Mouse (Mus musculus): ENCODE data around the gene Sntb2. TPM values are rescaled to one million over a fixed set of nuclear protein-coding genes. Genes with fewer than 3 reads are reported as not detected.
A peak's percentile ranks its signal among the peaks of the same experiment; 100 is the strongest.
"Not testable (repeated sequence)": the region's sequence is repeated elsewhere in the genome, so short reads cannot be mapped to it uniquely, and the experiment has no call there.

Gene Sntb2
- polyA plus RNA-seq, 1 experiment, result 14.4 TPM

GRCm38 (mm10) chr8:106920395-106920741 is 15.2 kb upstream of the Sntb2 start:
- H3K27me3 ChIP-seq (ENCODE audit: control insufficient read depth, insufficient read depth, low read length), result no peaks in the 10 kb centered on the region
- H3K4me3 ChIP-seq (ENCODE audit: control insufficient read depth, low read depth, low read length), result no peak overlapping the region
- H3K36me3 ChIP-seq (ENCODE audit: control insufficient read depth, insufficient read depth, low read length), result no peaks in the 10 kb centered on the region; the same call in 1 of the 2 replicates
- TF ChIP-seq POLR2A (IDR thresholded peaks at IDR 0.05; ENCODE audit: control insufficient read depth, low read depth, low read length) (no peak), CTCF (IDR thresholded peaks at IDR 0.05; ENCODE audit: control insufficient read depth, insufficient read depth, insufficient replicate concordance, low read depth, low read length) (no peak)
- no peak overlapping the region for H3K27ac ChIP-seq (ENCODE audit: control insufficient read depth, insufficient read depth, low read depth, low read length)
- no peaks in the 10 kb centered on the region for H3K4me1 ChIP-seq (ENCODE audit: control insufficient read depth, insufficient read depth, low read length)

DNA sequence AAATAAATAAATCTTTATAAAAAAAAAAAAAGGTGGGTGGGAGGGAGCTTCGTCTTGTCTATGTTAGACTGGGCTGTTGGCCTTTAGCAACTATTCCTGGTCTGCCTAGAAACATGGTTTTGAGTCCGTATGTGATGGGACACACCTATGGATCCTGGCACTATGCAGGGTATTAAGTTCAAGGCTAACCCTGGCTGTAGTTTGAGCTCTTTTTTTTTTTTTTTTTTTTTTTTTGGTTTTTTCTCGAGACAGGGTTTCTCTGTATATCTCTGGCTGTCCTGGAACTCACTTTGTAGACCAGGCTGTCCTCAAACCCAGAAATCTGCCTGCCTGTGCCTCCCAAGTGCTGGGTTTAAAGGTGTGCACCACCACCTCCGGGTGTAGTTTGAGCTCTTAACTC is 11.5 kb upstream of the Sntb2 start:
- H3K4me3 ChIP-seq (ENCODE audit: control insufficient read depth, low read depth, low read length), result no peak overlapping the region
- H3K27ac ChIP-seq (ENCODE audit: control insufficient read depth, insufficient read depth, low read depth, low read length), result no peak overlapping the region
- TF ChIP-seq CTCF (IDR thresholded peaks at IDR 0.05; ENCODE audit: control insufficient read depth, insufficient read depth, insufficient replicate concordance, low read depth, low read length), result no peak
- TF ChIP-seq POLR2A (IDR thresholded peaks at IDR 0.05; ENCODE audit: control insufficient read depth, low read depth, low read length), result no peak
- H3K4me1 ChIP-seq (ENCODE audit: control insufficient read depth, insufficient read depth, low read length), result no peaks in the 10 kb centered on the region; the same call in 1 of the 2 replicates
- no peaks in the 10 kb centered on the region for H3K27me3 ChIP-seq (ENCODE audit: control insufficient read depth, insufficient read depth, low read length)
- H3K36me3 ChIP-seq (ENCODE audit: control insufficient read depth, insufficient read depth, low read length), result no peaks in the 10 kb centered on the region; the same call in 1 of the 2 replicates

DNA sequence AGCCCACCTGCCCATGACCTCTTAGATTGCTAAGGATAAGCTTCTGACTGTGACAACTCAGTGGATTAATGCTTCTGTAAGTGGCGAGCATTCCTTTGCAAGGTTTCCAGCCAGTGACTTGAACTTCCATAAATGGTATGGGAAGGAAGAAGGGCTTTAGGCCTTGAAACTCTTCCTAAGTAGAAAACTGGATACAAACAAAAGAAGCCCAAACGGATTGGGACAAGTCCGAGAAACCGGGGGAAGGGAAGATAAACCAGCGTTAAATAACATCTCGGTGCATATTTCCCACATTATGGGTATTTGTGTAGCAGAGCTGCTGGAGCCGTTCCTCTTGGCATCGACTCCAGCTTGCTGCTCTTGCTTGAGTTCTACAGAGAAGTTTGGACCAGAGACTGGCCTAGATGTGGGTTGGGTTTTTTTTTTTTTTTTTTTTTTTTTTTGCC is 10.6 kb upstream of the Sntb2 start:
- no peaks in the 10 kb centered on the region; the same call in 1 of the 2 replicates for H3K4me1 ChIP-seq (ENCODE audit: control insufficient read depth, insufficient read depth, low read length)
- H3K27ac ChIP-seq (ENCODE audit: control insufficient read depth, insufficient read depth, low read depth, low read length), result peak overlapping the region; percentile 33; the same call in 1 of the 2 replicates
- H3K36me3 ChIP-seq (ENCODE audit: control insufficient read depth, insufficient read depth, low read length), result no peaks in the 10 kb centered on the region; the same call in 1 of the 2 replicates
- TF ChIP-seq CTCF (IDR thresholded peaks at IDR 0.05; ENCODE audit: control insufficient read depth, insufficient read depth, insufficient replicate concordance, low read depth, low read length) (no peak), POLR2A (IDR thresholded peaks at IDR 0.05; ENCODE audit: control insufficient read depth, low read depth, low read length) (no peak)
- no peak overlapping the region for H3K4me3 ChIP-seq (ENCODE audit: control insufficient read depth, low read depth, low read length)
- no peaks in the 10 kb centered on the region for H3K27me3 ChIP-seq (ENCODE audit: control insufficient read depth, insufficient read depth, low read length)

DNA sequence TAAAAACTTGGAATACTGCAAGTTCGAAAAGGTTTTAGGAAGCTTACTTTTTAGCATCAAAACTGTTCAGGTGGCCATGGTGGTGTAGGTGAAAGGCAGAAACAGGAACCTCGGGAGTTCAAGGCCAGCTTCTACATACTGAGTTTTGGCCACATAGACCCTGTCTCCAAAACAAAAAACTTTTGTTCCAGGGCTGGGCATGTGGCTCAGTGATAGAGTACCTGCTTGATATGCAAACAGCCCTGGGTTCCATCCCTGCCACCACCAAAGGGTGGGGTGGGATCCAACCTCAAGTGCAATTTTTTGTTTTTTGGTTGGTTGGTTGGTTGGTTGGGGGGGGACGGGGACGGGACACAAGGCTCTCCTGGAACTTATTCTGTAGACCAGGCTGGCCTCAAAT is 10.1 kb upstream of the Sntb2 start:
- no peak overlapping the region for H3K27ac ChIP-seq (ENCODE audit: control insufficient read depth, insufficient read depth, low read depth, low read length)
- no peaks in the 10 kb centered on the region; the same call in 1 of the 2 replicates for H3K4me1 ChIP-seq (ENCODE audit: control insufficient read depth, insufficient read depth, low read length)
- no peaks in the 10 kb centered on the region for H3K27me3 ChIP-seq (ENCODE audit: control insufficient read depth, insufficient read depth, low read length)
- H3K36me3 ChIP-seq (ENCODE audit: control insufficient read depth, insufficient read depth, low read length), result no peaks in the 10 kb centered on the region; the same call in 1 of the 2 replicates
- H3K4me3 ChIP-seq (ENCODE audit: control insufficient read depth, low read depth, low read length), result no peak overlapping the region
- TF ChIP-seq CTCF (IDR thresholded peaks at IDR 0.05; ENCODE audit: control insufficient read depth, insufficient read depth, insufficient replicate concordance, low read depth, low read length) (no peak), POLR2A (IDR thresholded peaks at IDR 0.05; ENCODE audit: control insufficient read depth, low read depth, low read length) (no peak)

- H3K27me3 ChIP-seq (ENCODE audit: control insufficient read depth, insufficient read depth, low read length), result no peaks in the 10 kb centered on the region
- TF ChIP-seq CTCF (IDR thresholded peaks at IDR 0.05; ENCODE audit: control insufficient read depth, insufficient read depth, insufficient replicate concordance, low read depth, low read length) (no peak), POLR2A (IDR thresholded peaks at IDR 0.05; ENCODE audit: control insufficient read depth, low read depth, low read length) (no peak)
- H3K4me3 ChIP-seq (ENCODE audit: control insufficient read depth, low read depth, low read length), result no peak overlapping the region
Measured at GRCm38 (mm10) chr8:106927247-106927646, 8.3 kb upstream of the Sntb2 start.

GRCm38 (mm10) chr8:106928182-106928581 is 7.4 kb upstream of the Sntb2 start:
- H3K36me3 ChIP-seq (ENCODE audit: control insufficient read depth, insufficient read depth, low read length); H3K27me3 ChIP-seq (ENCODE audit: control insufficient read depth, insufficient read depth, low read length); H3K27ac ChIP-seq (ENCODE audit: control insufficient read depth, insufficient read depth, low read depth, low read length); H3K4me3 ChIP-seq (ENCODE audit: control insufficient read depth, low read depth, low read length); H3K4me1 ChIP-seq (ENCODE audit: control insufficient read depth, insufficient read depth, low read length): not testable (repeated sequence)

More at GRCm38 (mm10) chr8:106927247-106927646, 8.3 kb upstream of the Sntb2 start:
- Histone ChIP-seq H3K36me3 (ENCODE audit: control insufficient read depth, insufficient read depth, low read length) (no peaks in the 10 kb centered on the region; the same call in 1 of the 2 replicates), H3K4me1 (ENCODE audit: control insufficient read depth, insufficient read depth, low read length) (peaks cover 2% of the 10 kb centered on the region; the same call in 1 of the 2 replicates), H3K27ac (ENCODE audit: control insufficient read depth, insufficient read depth, low read depth, low read length) (no peak overlapping the region)

DNA sequence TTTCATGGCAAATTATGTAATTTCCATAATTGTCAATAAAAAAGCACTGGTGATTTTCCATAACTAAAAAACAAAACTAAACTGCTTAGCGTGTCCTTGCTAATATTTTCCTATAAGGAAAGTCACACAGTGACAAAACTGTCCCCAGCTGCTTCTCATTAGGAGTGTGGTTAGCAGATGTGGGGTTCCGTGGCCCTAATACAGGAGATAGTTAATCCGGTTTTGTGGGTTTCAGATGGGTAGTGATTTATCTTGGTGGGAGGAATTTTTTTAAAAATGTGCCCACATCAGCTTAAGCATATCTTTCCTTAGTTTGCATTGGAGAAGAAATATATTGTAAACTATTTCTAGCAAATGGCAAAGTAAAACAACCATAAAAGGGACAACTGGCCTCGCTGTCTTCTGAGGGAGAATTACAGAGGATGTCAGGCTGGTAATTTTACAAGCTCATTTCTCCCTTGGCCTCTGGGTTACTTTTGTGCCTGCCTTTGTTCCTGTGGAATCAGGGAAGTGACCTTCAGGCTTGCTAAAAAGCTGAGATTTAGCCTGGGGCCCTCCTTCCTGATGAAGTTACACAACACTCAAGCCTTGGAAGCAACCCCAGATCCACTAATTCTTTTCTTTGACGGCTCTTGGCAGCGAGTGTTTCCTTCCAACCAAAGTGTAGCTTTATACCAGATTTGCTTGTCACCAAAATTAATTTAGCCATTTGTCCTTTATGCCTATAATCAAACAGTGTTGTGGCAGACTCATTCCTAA is 6.2 kb upstream of the Sntb2 start:
- peak overlapping the region; percentile 53; the same call in 1 of the 2 replicates for H3K27ac ChIP-seq (ENCODE audit: control insufficient read depth, insufficient read depth, low read depth, low read length)
- no peaks in the 10 kb centered on the region for H3K36me3 ChIP-seq (ENCODE audit: control insufficient read depth, insufficient read depth, low read length)

More for the DNA sequence above, 6.2 kb upstream of the Sntb2 start:
- Histone ChIP-seq H3K4me3 (ENCODE audit: control insufficient read depth, low read depth, low read length) (no peak overlapping the region), H3K27me3 (ENCODE audit: control insufficient read depth, insufficient read depth, low read length) (no peaks in the 10 kb centered on the region), H3K4me1 (ENCODE audit: control insufficient read depth, insufficient read depth, low read length) (peaks cover 12% of the 10 kb centered on the region)
- TF ChIP-seq POLR2A (IDR thresholded peaks at IDR 0.05; ENCODE audit: control insufficient read depth, low read depth, low read length) (no peak), CTCF (IDR thresholded peaks at IDR 0.05; ENCODE audit: control insufficient read depth, insufficient read depth, insufficient replicate concordance, low read depth, low read length) (no peak)
